Mouse (Mus musculus): ENCODE measurements around the gene Chd2.

- no peak for TF ChIP-seq POLR2AphosphoS5 (IDR thresholded peaks at IDR 0.05; ENCODE audit: insufficient replicate concordance, low read depth, low read length)
- TF ChIP-seq TAL1 (conservative IDR thresholded peaks at IDR 0.05; ENCODE audit: low read depth, low read length), result no peak
- TF ChIP-seq CTCF (IDR thresholded peaks at IDR 0.05; ENCODE audit: low read depth, low read length), result no peak
- TF ChIP-seq GATA1 (IDR thresholded peaks at IDR 0.05; ENCODE audit: borderline replicate concordance, low read length), result no peak
These were observed 78.1 kb downstream of the Chd2 start for GRCm38 (mm10) chr7:73463546-73463945.

All from G1E (cell line).